Mouse (Mus musculus) embryonic facial prominence, embryonic 14.5 days (tissue): ENCODE measurements around the gene Cd300lf. TPM values are rescaled to one million over a fixed set of nuclear protein-coding genes. Genes with fewer than 3 reads are reported as not detected.

Experiments used
- ATAC-seq: fragments of 200-750 bp; cut with Nextera tagmentation; 2 replicates; pipeline ENCODE4 v1.8.0; 2017; ENCODE audit warnings: low read depth, moderate number of reproducible peaks, moderate TSS enrichment
- DNase-seq: peaks from one replicate; pipeline ENCODE4 v3.0.0-alpha.2; 2015; ENCODE audit warnings: low spot score
- H3K27ac ChIP-seq: fragments of 300-500 bp; sonication (generic); replicated peaks from 2 replicates; pipeline ENCODE4 v1.5.1; 2014; ENCODE audit warnings: low read depth, mild to moderate bottlenecking, low read length, moderate library complexity
- H3K27me3 ChIP-seq: fragments of 300-500 bp; sonication (generic); replicated peaks from 2 replicates; pipeline ENCODE4 v1.6.1; 2014; ENCODE audit warnings: low read length; ENCODE audit not compliant: control insufficient read depth, insufficient read depth
- H3K36me3 ChIP-seq: fragments of 300-500 bp; sonication (generic); 2 replicates; pipeline ENCODE4 v1.6.1; 2014; ENCODE audit warnings: low read length, mixed read lengths; ENCODE audit not compliant: control insufficient read depth, insufficient read depth
- H3K4me1 ChIP-seq: fragments of 300-500 bp; sonication (generic); 2 replicates; pipeline ENCODE4 v1.6.1; 2014; ENCODE audit warnings: antibody characterized with exemption, low read length; ENCODE audit not compliant: control insufficient read depth, insufficient read depth
- H3K4me2 ChIP-seq: fragments of 300-500 bp; sonication (generic); 2 replicates; pipeline ENCODE4 v1.6.1; 2014; ENCODE audit warnings: low read depth, mild to moderate bottlenecking, low read length, moderate library complexity, mixed read lengths
- H3K4me3 ChIP-seq: fragments of 300-500 bp; sonication (generic); 2 replicates; pipeline ENCODE4 v1.5.1; 2014; ENCODE audit warnings: low read depth, mild to moderate bottlenecking, low read length
- H3K9ac ChIP-seq: fragments of 300-500 bp; sonication (generic); 2 replicates; pipeline ENCODE4 v1.6.1; 2014; ENCODE audit warnings: low read depth, mild to moderate bottlenecking, low read length, moderate library complexity, mixed read lengths
- H3K9me3 ChIP-seq: fragments of 300-500 bp; sonication (generic); 2 replicates; pipeline ENCODE4 v1.6.1; 2016; ENCODE audit warnings: low read length; ENCODE audit not compliant: control insufficient read depth
- WGBS: fragments of 180-500 bp; shearing (Covaris S2); extraction: QIAGEN DNeasy Blood & Tissue Kit; methylation state at CpG from one replicate; pipeline ENCODE4 v1.1.7; 2014; 5-methylcytosine and 5-hydroxymethylcytosine counted together
- polyA plus RNA-seq: library from polyadenylated mRNA; unstranded; fragments of >200 nt; fragmentation: Nextera tagmentation; extraction: Ambion mirVana; gene quantifications from 2 replicates; pipeline ENCODE4 v1.2.1, GENCODE M21; 2014

Cd300lf gene
- 0.14 and 0.56 TPM in 2 replicates for polyA plus RNA-seq

DNA sequence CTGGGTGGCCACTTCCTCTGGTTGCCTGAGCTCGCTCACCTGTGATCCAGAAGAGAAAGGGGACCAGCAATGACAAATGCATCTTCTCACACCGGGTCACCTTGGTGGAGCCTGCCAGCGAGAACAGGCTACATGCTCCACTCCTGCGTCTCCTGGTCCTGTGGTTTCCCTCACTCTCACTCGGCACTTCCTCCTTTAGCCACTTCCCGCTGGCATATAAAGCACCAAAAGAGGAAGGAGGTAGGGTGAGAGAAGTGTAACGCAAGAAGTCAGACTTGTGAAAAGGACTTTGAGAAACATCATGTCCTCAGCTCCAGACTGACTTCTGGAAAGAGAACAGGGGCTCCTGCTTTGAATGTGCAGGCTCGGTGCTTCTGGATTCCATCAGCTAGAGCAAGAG is at the start of gene Cd300lf:
Cd300lf (minus strand) TSS at position 193 of the 400 bp plus-strand sequence.
- 87% methylated on average over 8 of the region's 8 CpGs for WGBS
- Histone ChIP-seq H3K36me3 (no peaks in the 10 kb centered on the region), H3K9me3 (no peaks in the 10 kb centered on the region), H3K4me2 (no peak within 1 kb of the TSS), H3K4me3 (no peak within 1 kb of the TSS), H3K27me3 (no peaks in the 10 kb centered on the region), H3K4me1 (no peaks in the 10 kb centered on the region), H3K27ac (no peak within 1 kb of the TSS), H3K9ac (no peak within 1 kb of the TSS)
- DNase-seq (no peak), ATAC-seq (no peak)

DNA sequence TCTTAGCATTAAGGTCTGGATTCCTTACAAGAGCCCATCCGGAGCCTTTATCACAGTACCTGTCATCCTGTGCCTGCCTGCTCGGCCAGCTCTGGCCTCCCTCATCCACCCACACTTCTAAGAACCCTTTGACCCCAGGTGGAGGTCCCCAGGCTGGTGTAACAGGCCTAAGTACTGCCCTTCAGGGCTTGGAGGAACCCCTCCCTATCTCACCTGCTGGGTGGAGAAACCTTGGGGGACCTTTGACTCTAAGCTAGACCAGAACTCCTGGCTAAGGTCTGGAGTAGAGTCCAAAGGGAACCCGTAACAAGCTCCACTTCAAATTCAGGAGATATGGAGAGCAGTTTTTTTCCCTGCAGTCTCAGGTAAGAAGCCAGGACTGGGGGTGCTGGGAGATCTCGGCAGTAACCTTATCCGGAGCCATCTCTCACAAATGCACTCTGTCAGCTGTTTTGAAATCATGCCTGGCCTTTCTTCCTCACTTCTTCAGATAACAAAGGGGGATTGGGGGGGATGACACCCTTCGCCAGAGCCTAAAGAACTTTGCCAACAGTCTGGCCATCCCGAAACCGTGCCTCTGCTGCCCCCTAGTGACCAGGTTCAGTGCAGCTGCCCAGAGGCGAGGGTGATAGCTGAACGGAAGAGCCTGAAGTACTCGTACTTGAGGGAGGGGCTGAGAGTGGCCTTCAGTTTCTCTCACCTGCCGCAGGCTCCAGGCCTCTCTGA is 48.3 kb upstream of the Cd300lf start:
- Histone ChIP-seq H3K9me3 (no peaks in the 10 kb centered on the region), H3K36me3 (peaks cover 8% of the 10 kb centered on the region; the same call in 1 of the 2 replicates), H3K4me1 (peaks cover 15% of the 10 kb centered on the region), H3K9ac (no peak overlapping the region), H3K4me2 (no peak overlapping the region), H3K4me3 (no peak overlapping the region), H3K27me3 (no peaks in the 10 kb centered on the region), H3K27ac (no peak overlapping the region)
- 20% methylated on average over 12 of the region's 12 CpGs for WGBS
- ATAC-seq (no peak), DNase-seq (peak; percentile 59)

DNA sequence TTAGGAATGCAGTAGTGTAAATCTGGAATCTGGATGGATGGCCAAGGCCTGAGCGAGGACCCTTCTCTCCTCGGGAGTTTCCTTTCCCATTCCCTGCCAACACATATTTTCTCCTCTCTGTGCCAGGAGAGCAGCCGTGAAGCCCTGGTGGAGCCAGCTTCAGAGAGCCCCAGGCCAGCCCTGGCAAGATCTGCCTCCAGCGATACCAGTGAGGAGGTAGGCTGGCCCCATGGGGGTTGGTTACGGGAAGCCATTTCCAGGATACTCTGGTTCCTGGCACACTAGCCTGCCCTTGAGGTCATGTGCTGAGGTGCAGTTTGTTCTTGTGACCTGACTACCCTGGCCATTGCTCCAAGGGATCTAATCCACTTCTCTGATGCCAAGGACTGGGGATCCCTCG is 46.1 kb upstream of the Cd300lf start:
- Histone ChIP-seq H3K9ac (no peak overlapping the region), H3K9me3 (no peaks in the 10 kb centered on the region), H3K27me3 (0 out of 2 replicates have a peak, but pooled peaks cover 2% of the 10 kb centered on the region), H3K4me2 (no peak overlapping the region), H3K27ac (no peak overlapping the region), H3K4me1 (peaks cover 20% of the 10 kb centered on the region), H3K4me3 (no peak overlapping the region), H3K36me3 (peaks cover 8% of the 10 kb centered on the region; the same call in 1 of the 2 replicates)
- DNase-seq (no peak), ATAC-seq (no peak)
- 74% methylated on average over 6 of the region's 6 CpGs for WGBS

DNA sequence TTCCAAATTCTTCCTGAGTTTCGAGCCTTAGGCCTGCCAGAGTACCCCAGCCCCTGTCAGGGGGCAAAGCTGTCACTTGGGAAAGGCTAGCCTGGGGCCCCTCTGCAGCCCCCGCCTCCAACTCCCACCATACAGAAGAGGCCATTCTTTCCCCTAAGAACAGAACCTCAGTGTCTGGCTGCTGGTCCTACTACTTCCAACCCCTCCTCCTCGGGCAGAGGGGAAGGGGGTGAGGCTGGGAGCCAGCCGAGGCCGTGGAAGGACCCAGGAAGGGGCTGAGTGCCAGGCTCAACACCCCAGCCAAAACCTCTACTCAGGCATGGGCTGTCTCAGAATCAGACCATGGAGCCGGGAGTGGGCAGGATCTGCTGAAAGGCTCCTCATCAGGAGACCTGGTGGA is 45.4 kb upstream of the Cd300lf start:
- Histone ChIP-seq H3K9me3 (no peaks in the 10 kb centered on the region), H3K4me3 (no peak overlapping the region), H3K27ac (no peak overlapping the region; the same call in 1 of the 2 replicates), H3K4me1 (peaks cover 20% of the 10 kb centered on the region), H3K27me3 (0 out of 2 replicates have a peak, but pooled peaks cover 5% of the 10 kb centered on the region), H3K4me2 (no peak overlapping the region), H3K9ac (no peak overlapping the region), H3K36me3 (peaks cover 8% of the 10 kb centered on the region; the same call in 1 of the 2 replicates)
- peak; percentile 35; the same call in 1 of the 2 replicates for ATAC-seq
- WGBS, result 41% methylated on average over 6 of the region's 6 CpGs
- DNase-seq, result no peak

DNA sequence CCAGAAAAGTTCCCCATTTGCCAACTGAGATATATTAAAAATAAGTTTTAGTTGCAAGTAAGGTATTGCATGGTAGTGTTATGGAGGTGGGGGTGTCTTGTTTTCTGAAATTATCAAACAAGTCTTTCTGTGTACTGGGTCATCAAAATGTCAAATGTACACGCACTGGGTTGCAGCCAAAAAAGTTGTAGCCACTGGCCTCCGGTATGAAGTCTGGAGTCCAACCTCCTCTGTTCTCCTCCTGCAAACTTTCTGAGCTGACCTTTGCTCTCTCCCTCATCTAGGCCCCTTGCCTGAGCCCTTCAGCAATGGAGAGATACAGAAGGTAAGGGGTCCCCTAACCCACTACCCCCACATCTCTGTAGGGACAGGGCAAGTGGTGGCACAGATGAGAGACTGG is 45.0 kb upstream of the Cd300lf start:
- no peaks in the 10 kb centered on the region for H3K9me3 ChIP-seq
- WGBS, result 61% methylated on average over 2 of the region's 2 CpGs

DNA sequence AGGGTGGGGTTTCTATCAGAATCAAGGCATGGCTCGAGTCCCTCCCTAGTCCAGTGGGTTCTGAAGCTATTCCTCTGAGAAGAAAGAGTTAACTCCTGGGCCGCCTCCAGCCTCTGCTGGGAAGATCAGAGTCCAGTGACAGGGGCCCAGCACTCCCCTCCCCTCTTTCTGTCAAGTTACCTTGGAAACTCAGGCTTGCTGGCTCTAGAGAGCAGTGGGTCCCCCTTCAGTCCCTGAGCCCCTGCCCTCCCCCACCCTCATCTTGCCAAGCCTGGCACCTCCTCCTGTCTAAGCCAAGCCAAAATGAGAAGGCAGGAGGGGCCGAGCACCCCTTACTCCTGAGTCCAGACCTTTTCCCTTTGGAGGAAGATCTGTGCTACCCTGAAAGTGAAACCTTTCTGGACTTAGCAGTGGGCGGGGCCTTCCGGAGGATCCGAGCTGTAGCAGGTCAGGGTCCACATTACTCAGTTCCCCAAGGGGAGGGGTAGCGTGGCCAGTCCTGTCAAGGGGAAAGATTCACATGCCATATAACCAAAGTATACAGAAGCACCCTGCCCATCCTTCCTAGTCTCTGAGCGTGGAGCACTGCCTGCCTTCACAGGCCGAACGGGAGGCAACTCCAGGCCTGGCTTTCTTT is 43.9 kb upstream of the Cd300lf start:
- no peaks in the 10 kb centered on the region for H3K9me3 ChIP-seq
- peak overlapping the region; percentile 50; the same call in 1 of the 2 replicates for H3K27ac ChIP-seq
- 0 out of 2 replicates have a peak, but pooled peaks cover 8% of the 10 kb centered on the region for H3K27me3 ChIP-seq
- H3K4me3 ChIP-seq, result no peak overlapping the region
- 27% methylated on average over 10 of the region's 10 CpGs for WGBS
- peak overlapping the region; percentile 2; the same call in 1 of the 2 replicates for H3K4me2 ChIP-seq
- H3K9ac ChIP-seq, result no peak overlapping the region
- DNase-seq (peak; percentile 57), ATAC-seq (0 out of 2 replicates have a peak, but pooled peaks have one; percentile 5)
- H3K4me1 ChIP-seq, result peaks cover 34% of the 10 kb centered on the region
- peaks cover 8% of the 10 kb centered on the region; the same call in 1 of the 2 replicates for H3K36me3 ChIP-seq

More for the DNA sequence above, 45.0 kb upstream of the Cd300lf start:
- Histone ChIP-seq H3K27me3 (0 out of 2 replicates have a peak, but pooled peaks cover 5% of the 10 kb centered on the region), H3K4me3 (no peak overlapping the region), H3K9ac (no peak overlapping the region), H3K4me2 (no peak overlapping the region), H3K36me3 (peaks cover 8% of the 10 kb centered on the region; the same call in 1 of the 2 replicates), H3K4me1 (peaks cover 24% of the 10 kb centered on the region), H3K27ac (no peak overlapping the region; the same call in 1 of the 2 replicates)
- DNase-seq (no peak), ATAC-seq (no peak)

DNA sequence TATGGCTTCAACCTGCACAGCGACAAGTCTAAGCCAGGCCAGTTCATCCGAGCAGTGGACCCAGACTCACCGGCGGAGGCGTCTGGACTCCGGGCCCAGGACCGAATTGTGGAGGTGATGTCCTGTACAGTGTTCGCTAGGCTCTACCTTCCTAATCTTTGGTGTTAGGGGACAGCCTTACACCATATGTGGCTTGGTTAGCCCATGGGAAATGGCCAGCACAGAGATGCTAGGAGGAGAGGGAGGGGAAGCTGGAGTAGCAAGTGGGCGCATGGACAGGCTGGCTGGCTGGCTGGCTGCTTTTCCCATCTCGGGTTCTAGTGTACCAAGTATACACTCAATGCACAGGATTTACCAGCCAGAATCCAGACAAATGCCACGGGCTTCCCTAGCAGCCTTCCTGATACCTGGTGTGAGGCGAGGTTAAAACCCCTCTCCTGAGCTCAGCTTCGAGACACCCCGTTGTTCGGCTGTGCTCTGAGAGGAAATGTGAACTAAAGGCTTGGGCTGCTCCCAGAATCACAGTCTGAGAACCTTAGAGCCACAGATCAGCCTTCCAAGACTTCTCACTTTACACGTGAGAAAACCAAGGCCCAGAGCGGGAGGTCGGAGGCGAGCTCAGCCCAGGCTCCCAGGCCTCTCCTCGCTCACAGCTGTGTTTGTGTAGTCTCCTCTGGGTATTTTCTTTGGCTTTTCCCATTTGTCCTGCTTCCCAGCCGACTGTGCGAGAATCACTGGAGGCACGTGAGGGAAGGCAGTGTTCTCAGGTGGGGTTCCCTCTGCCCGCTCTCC is 42.8 kb upstream of the Cd300lf start:
- Histone ChIP-seq H3K9ac (peak overlapping the region; percentile 34; the same call in 1 of the 2 replicates), H3K9me3 (no peaks in the 10 kb centered on the region), H3K27me3 (0 out of 2 replicates have a peak, but pooled peaks cover 8% of the 10 kb centered on the region), H3K27ac (peak overlapping the region; percentile 52), H3K4me3 (no peak overlapping the region), H3K4me2 (no peak overlapping the region), H3K36me3 (peaks cover 5% of the 10 kb centered on the region; the same call in 1 of the 2 replicates), H3K4me1 (peaks cover 42% of the 10 kb centered on the region)
- DNase-seq (peak; percentile 74), ATAC-seq (no peak)
- 60% methylated on average over 21 of the region's 24 CpGs for WGBS
